Mouse (Mus musculus) ES-Bruce4 (cell line): ENCODE data around the gene Bckdk.

Experiments used
- CTCF ChIP-seq: IDR thresholded peaks from one replicate; pipeline ENCODE4 v1.8.1; 2011; ENCODE audit warnings: low read depth, low read length
- EP300 ChIP-seq: IDR thresholded peaks from 2 replicates; pipeline ENCODE4 v1.6.1; 2011; ENCODE audit warnings: low read depth, low read length; ENCODE audit not compliant: insufficient read depth
- POLR2A ChIP-seq: IDR thresholded peaks from one replicate; pipeline ENCODE4 v1.8.1; 2011; ENCODE audit warnings: low read length; ENCODE audit not compliant: insufficient read depth

- no peak for TF ChIP-seq POLR2A
- TF ChIP-seq CTCF, result no peak
- no peak for TF ChIP-seq EP300
These were observed 30.2 kb downstream of the Bckdk start for GRCm38 (mm10) chr7:127934075-127934474.
